Mouse (Mus musculus): ENCODE measurements around the gene Gm9745. TPM values are rescaled to one million over a fixed set of nuclear protein-coding genes. Genes with fewer than 3 reads are reported as not detected.
A peak's percentile ranks its signal among the peaks of the same experiment; 100 is the strongest.
"Not testable (repeated sequence)": the region's sequence is repeated elsewhere in the genome, so short reads cannot be mapped to it uniquely, and the experiment has no call there.

Gene Gm9745
- polyA plus RNA-seq (2014; fragmentation: Nextera tagmentation; extraction: Ambion mirVana), result not detected in 2 replicates

GRCm38 (mm10) chr13:8948131-8948530 lies at the start of gene Gm9745:
Gm9745 (minus strand) TSS chr13:8948231.
- H3K4me1 ChIP-seq (replicated peaks; ENCODE audit: control insufficient read depth, insufficient read depth, low read length); H3K27me3 ChIP-seq (ENCODE audit: control insufficient read depth, insufficient read depth, low read length); ATAC-seq (replicated peaks; ENCODE audit: low FRiP score); H3K9ac ChIP-seq (ENCODE audit: low read length); H3K36me3 ChIP-seq (ENCODE audit: control insufficient read depth, insufficient read depth, low read length); H3K4me2 ChIP-seq (ENCODE audit: low read depth, low read length, severe bottlenecking); H3K27ac ChIP-seq (ENCODE audit: low read depth, low read length); H3K4me3 ChIP-seq (ENCODE audit: low read depth, low read length); DNase-seq (ENCODE audit: low spot score); H3K9me3 ChIP-seq (ENCODE audit: control insufficient read depth, low read length): not testable (repeated sequence)

GRCm38 (mm10) chr13:8997221-8997620 lies 49.2 kb upstream of the Gm9745 start:
- H3K4me1 ChIP-seq (replicated peaks; ENCODE audit: control insufficient read depth, insufficient read depth, low read length); H3K9me3 ChIP-seq (ENCODE audit: control insufficient read depth, low read length); H3K4me2 ChIP-seq (ENCODE audit: low read depth, low read length, severe bottlenecking); ATAC-seq (replicated peaks; ENCODE audit: low FRiP score); H3K4me3 ChIP-seq (ENCODE audit: low read depth, low read length); H3K27me3 ChIP-seq (ENCODE audit: control insufficient read depth, insufficient read depth, low read length); DNase-seq (ENCODE audit: low spot score); H3K36me3 ChIP-seq (ENCODE audit: control insufficient read depth, insufficient read depth, low read length); H3K9ac ChIP-seq (ENCODE audit: low read length); H3K27ac ChIP-seq (ENCODE audit: low read depth, low read length): not testable (repeated sequence)
- WGBS, result 91% methylated on average over 5 of the region's 5 CpGs

- no peaks in the 10 kb centered on the region; the same call in 1 of the 2 replicates for H3K4me1 ChIP-seq (replicated peaks; ENCODE audit: control insufficient read depth, insufficient read depth, low read length)
- H3K9ac ChIP-seq (ENCODE audit: low read length), result peak within 1 kb of the TSS; percentile 89
- ATAC-seq (replicated peaks; ENCODE audit: low FRiP score), result peak; percentile 98
- peak within 1 kb of the TSS; percentile 73 for H3K4me2 ChIP-seq (ENCODE audit: low read depth, low read length, severe bottlenecking)
- WGBS, result 1% methylated on average over 51 of the region's 51 CpGs
- H3K4me3 ChIP-seq (ENCODE audit: low read depth, low read length), result peak within 1 kb of the TSS; percentile 77
- peak; percentile 96 for DNase-seq (ENCODE audit: low spot score)
- H3K36me3 ChIP-seq (ENCODE audit: control insufficient read depth, insufficient read depth, low read length), result peaks cover 2% of the 10 kb centered on the region; the same call in 1 of the 2 replicates
- H3K27ac ChIP-seq (ENCODE audit: low read depth, low read length), result 0 out of 2 replicates have a peak within 1 kb of the TSS, but pooled peaks have one; percentile 18
- no peaks in the 10 kb centered on the region for H3K9me3 ChIP-seq (ENCODE audit: control insufficient read depth, low read length)
- no peaks in the 10 kb centered on the region for H3K27me3 ChIP-seq (ENCODE audit: control insufficient read depth, insufficient read depth, low read length)
Measured at GRCm38 (mm10) chr13:8995990-8996786, 48.2 kb upstream of the Gm9745 start, which contains the start of gene Gtpbp4. Gtpbp4 (minus strand) TSS chr13:8996083.

GRCm38 (mm10) chr13:8995159-8995989 lies 47.3 kb upstream of the Gm9745 start:
- 4% methylated on average over 33 of the region's 33 CpGs for WGBS
- H3K36me3 ChIP-seq (ENCODE audit: control insufficient read depth, insufficient read depth, low read length), result peaks cover 4% of the 10 kb centered on the region; the same call in 1 of the 2 replicates
- H3K4me3 ChIP-seq (ENCODE audit: low read depth, low read length), result peak overlapping the region; percentile 77
- H3K27ac ChIP-seq (ENCODE audit: low read depth, low read length), result no peak overlapping the region
- H3K4me1 ChIP-seq (replicated peaks; ENCODE audit: control insufficient read depth, insufficient read depth, low read length), result no peaks in the 10 kb centered on the region; the same call in 1 of the 2 replicates
- no peaks in the 10 kb centered on the region for H3K9me3 ChIP-seq (ENCODE audit: control insufficient read depth, low read length)
- no peaks in the 10 kb centered on the region for H3K27me3 ChIP-seq (ENCODE audit: control insufficient read depth, insufficient read depth, low read length)
- H3K4me2 ChIP-seq (ENCODE audit: low read depth, low read length, severe bottlenecking), result peak overlapping the region; percentile 50
- ATAC-seq (replicated peaks; ENCODE audit: low FRiP score) (peak; percentile 82), DNase-seq (ENCODE audit: low spot score) (no peak)
- peak overlapping the region; percentile 81 for H3K9ac ChIP-seq (ENCODE audit: low read length)

- H3K36me3 ChIP-seq (ENCODE audit: control insufficient read depth, insufficient read depth, low read length), result peaks cover 4% of the 10 kb centered on the region; the same call in 1 of the 2 replicates
- WGBS, result 91% methylated on average over 6 of the region's 6 CpGs
Measured at GRCm38 (mm10) chr13:8992231-8992630, 44.2 kb upstream of the Gm9745 start.

GRCm38 (mm10) chr13:8972972-8973371 lies 24.9 kb upstream of the Gm9745 start:
- no peak overlapping the region for H3K9ac ChIP-seq (ENCODE audit: low read length)
- no peak overlapping the region for H3K4me2 ChIP-seq (ENCODE audit: low read depth, low read length, severe bottlenecking)
- H3K36me3 ChIP-seq (ENCODE audit: control insufficient read depth, insufficient read depth, low read length), result peaks cover 24% of the 10 kb centered on the region
- no peaks in the 10 kb centered on the region for H3K27me3 ChIP-seq (ENCODE audit: control insufficient read depth, insufficient read depth, low read length)
- H3K4me3 ChIP-seq (ENCODE audit: low read depth, low read length), result no peak overlapping the region
- ATAC-seq (replicated peaks; ENCODE audit: low FRiP score) (no peak), DNase-seq (ENCODE audit: low spot score) (no peak)
- no peaks in the 10 kb centered on the region for H3K9me3 ChIP-seq (ENCODE audit: control insufficient read depth, low read length)
- H3K4me1 ChIP-seq (replicated peaks; ENCODE audit: control insufficient read depth, insufficient read depth, low read length), result no peaks in the 10 kb centered on the region
- WGBS, result 96% methylated on average over 3 of the region's 3 CpGs
- H3K27ac ChIP-seq (ENCODE audit: low read depth, low read length), result no peak overlapping the region

More at GRCm38 (mm10) chr13:8992231-8992630, 44.2 kb upstream of the Gm9745 start:
- DNase-seq (ENCODE audit: low spot score), result no peak
- Histone ChIP-seq H3K9me3 (ENCODE audit: control insufficient read depth, low read length) (no peaks in the 10 kb centered on the region), H3K4me2 (ENCODE audit: low read depth, low read length, severe bottlenecking) (no peak overlapping the region), H3K27me3 (ENCODE audit: control insufficient read depth, insufficient read depth, low read length) (no peaks in the 10 kb centered on the region), H3K4me3 (ENCODE audit: low read depth, low read length) (no peak overlapping the region), H3K9ac (ENCODE audit: low read length) (no peak overlapping the region), H3K4me1 (replicated peaks; ENCODE audit: control insufficient read depth, insufficient read depth, low read length) (no peaks in the 10 kb centered on the region; the same call in 1 of the 2 replicates), H3K27ac (ENCODE audit: low read depth, low read length) (no peak overlapping the region)
- ATAC-seq (replicated peaks; ENCODE audit: low FRiP score), result no peak

- no peak for ATAC-seq (replicated peaks; ENCODE audit: low FRiP score)
- no peak overlapping the region for H3K4me3 ChIP-seq (ENCODE audit: low read depth, low read length)
- H3K36me3 ChIP-seq (ENCODE audit: control insufficient read depth, insufficient read depth, low read length), result peaks cover 24% of the 10 kb centered on the region
- DNase-seq (ENCODE audit: low spot score), result no peak
- H3K9me3 ChIP-seq (ENCODE audit: control insufficient read depth, low read length), result no peaks in the 10 kb centered on the region
- no peaks in the 10 kb centered on the region for H3K4me1 ChIP-seq (replicated peaks; ENCODE audit: control insufficient read depth, insufficient read depth, low read length)
- no peaks in the 10 kb centered on the region for H3K27me3 ChIP-seq (ENCODE audit: control insufficient read depth, insufficient read depth, low read length)
- H3K27ac ChIP-seq (ENCODE audit: low read depth, low read length), result no peak overlapping the region
- H3K9ac ChIP-seq (ENCODE audit: low read length), result no peak overlapping the region
- H3K4me2 ChIP-seq (ENCODE audit: low read depth, low read length, severe bottlenecking), result no peak overlapping the region
Measured at GRCm38 (mm10) chr13:8972369-8972768, 24.3 kb upstream of the Gm9745 start.

GRCm38 (mm10) chr13:8967742-8968141 lies 19.7 kb upstream of the Gm9745 start:
- Histone ChIP-seq H3K4me3 (ENCODE audit: low read depth, low read length) (no peak overlapping the region), H3K9me3 (ENCODE audit: control insufficient read depth, low read length) (no peaks in the 10 kb centered on the region), H3K4me1 (replicated peaks; ENCODE audit: control insufficient read depth, insufficient read depth, low read length) (no peaks in the 10 kb centered on the region), H3K36me3 (ENCODE audit: control insufficient read depth, insufficient read depth, low read length) (peaks cover 4% of the 10 kb centered on the region; the same call in 1 of the 2 replicates), H3K9ac (ENCODE audit: low read length) (no peak overlapping the region), H3K27ac (ENCODE audit: low read depth, low read length) (no peak overlapping the region), H3K27me3 (ENCODE audit: control insufficient read depth, insufficient read depth, low read length) (no peaks in the 10 kb centered on the region), H3K4me2 (ENCODE audit: low read depth, low read length, severe bottlenecking) (no peak overlapping the region)
- DNase-seq (ENCODE audit: low spot score) (no peak), ATAC-seq (replicated peaks; ENCODE audit: low FRiP score) (no peak)
- 99% methylated on average over 8 of the region's 8 CpGs for WGBS

Measured in forebrain, embryonic 11.5 days (tissue).